Mouse (Mus musculus) kidney, adult 8-10 months (tissue): ENCODE measurements around the gene Atg16l1.

Experiments used
- DNase-seq, 2 experiments: peaks; one replicate each; pipeline ENCODE4 v3.0.0; 2022

Atg16l1 gene

GRCm38 (mm10) chr1:87755641-87756470, at the start of gene Atg16l1:
TSS of gene Atg16l1 (plus strand) at chr1:87755870.
- DNase-seq, result peak; percentile 94 to 95

DNA sequence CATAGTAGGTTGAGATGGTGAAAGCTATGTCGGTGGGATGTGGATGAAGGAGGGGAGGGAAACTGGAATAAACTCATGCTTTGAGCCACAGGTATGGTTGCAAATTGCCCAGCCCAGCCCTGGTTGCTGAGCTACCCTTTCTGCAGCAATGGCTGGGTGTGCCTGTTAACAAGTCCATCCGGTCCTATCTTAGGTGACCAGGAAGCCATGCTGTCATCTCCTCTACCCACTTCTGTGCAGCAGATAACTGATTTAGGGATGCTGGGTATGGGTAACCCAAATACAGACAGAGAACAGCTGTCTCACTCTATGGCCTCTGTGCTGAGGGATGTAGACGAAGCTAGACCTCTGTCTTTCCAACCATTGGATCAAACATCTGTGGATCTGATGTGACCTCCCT, 49.3 kb upstream of the Atg16l1 start:
- DNase-seq, result no peak

DNA sequence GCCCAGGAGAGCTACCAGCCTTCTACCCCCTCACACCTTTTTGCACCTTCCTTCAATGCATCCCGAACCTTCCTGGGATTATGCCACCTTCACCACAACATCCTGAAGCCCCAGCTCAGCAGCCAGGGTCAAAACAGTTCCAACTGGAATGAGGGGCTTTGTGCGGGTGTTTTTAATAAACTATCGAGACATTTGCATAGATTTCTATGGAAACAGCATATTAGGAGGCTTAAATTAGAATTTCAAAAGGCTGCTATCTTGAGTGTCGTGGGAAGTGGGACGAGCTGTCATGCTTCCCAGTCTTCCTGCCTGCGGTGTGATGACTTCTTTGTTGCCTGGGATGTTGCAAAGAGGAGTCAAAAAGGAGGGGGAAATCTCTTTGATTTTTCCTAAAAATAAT, 46.6 kb upstream of the Atg16l1 start:
- DNase-seq, result no peak

DNA sequence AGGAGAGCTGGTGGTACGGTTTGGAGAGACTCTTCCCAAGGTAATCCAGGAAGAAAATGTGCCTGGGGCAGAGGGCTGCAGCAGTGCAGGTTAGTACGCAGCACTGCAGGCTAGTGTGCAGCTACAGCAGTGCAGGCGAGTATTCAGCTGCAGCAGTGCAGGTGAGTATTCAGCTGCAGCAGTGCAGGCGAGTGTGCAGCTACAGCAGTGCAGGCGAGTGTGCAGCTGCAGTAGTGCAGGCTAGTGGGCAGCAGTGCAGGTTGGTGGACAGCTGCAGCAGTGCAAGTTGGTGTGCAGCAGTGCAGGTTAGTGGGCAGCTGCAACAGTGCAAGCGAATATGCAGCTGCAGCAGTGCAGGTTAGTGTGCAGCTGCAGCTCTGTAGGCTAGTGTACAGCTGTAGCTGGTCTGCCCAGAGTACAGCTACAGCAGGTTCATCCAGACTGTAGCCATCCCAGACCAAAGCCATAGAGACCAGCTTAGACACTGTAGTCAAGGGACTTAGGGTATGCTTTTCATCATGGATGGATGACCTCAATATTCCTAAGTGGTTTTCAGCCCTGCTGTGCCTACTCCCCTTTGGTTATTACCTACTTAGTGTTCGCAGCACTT, 45.9 kb upstream of the Atg16l1 start:
- DNase-seq, result no peak

GRCm38 (mm10) chr1:87711938-87712613, 43.6 kb upstream of the Atg16l1 start:
- DNase-seq, result no peak

DNA sequence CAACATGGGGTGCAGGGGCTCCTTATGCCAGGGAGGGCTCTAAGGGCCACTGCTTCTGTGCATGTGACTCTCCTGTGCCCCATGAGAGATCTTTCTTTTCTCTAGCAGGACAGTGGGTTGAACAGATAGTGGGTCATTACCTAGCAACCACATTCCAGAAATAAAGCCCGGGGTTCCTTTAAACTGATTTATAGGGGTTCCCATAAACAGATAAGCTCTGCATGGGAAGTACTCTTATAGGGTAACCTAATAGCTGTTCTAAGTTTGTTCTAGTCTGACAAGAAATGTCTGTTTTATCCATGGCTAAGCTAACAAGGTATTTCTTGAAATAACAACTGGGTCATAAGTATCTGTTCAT, 43.1 kb upstream of the Atg16l1 start:
- DNase-seq, result no peak

DNA sequence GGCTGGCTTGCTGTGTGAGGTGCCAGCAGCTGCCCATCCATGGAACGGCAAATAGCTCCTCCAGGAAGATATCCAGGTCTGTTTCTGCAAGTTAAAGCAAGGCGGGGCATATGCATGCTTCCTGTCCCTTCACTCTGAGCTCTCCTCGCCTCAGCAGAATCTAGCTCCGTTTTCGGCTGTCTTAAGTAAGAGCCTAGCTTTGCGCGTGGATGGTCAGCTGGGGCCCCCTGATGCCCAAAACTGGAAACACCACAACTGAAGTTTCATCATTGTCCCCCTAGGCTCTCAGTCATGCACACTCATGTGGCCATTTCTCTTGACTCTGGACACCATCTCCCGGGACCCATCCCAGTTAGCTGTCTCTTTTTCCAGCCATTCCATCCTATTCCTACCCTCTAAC, 34.3 kb upstream of the Atg16l1 start:
- DNase-seq, result peak in 1 of 2 experiments; percentile 20

DNA sequence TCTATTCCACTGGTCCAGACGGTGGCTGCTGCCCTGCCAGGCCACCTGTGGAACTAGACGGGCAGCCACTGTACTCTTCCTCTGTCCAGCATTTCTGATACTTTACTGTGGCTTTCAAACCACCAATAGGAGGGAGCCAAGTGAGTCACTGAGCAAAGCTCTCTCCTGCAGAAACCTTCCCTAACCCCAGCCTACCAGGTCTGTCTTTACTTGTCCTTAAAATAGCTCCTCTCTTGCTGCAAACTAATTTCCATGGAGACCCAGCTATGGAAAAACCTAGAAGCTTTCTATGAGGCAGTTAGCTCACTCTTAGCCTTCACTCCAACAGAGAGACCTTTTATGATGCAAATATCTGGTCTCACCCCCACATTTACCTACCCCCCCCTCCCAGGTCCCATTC, 33.6 kb upstream of the Atg16l1 start:
- DNase-seq, result no peak

DNA sequence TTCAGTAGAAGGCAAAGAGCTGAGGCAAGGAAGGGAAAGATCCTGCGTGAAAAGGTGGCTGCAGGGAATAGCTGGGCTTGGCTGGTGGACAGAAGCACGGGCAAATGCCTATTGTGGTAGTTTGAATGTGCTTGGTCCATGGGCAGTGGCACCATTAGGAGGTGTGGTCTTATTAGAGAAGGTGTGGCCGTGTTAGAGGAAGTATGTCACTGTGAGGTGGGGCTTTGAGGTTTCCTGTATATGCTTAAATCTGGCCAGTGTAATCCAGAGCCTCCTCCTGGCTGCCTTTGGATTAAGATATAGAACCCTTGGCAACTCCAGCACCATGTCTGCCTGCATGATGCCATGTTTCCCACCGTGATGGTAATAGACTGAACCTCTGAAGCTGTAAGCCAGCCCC, 32.3 kb upstream of the Atg16l1 start:
- no peak for DNase-seq

- DNase-seq, result no peak
Observed at GRCm38 (mm10) chr1:87729070-87729469, 26.6 kb upstream of the Atg16l1 start.

DNA sequence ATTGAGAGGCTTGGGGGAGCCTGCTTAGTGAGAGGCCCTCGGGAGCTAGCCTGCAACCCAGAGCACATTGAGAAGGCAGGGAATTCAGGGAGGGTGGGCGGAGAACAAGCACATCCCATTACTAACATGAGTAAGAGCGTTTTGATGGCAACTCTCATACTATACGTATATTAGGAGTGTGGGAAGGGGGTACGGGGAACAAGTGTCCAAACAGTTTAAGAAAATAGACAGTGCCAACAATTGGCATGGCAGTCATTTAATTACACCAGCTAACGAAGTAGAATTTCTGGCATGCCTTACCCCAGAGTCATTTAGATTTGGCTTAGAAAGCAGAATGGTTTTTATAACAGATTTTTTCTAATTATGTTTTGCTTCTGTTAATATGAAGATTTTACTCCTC, 25.8 kb upstream of the Atg16l1 start:
- DNase-seq, result no peak

DNA sequence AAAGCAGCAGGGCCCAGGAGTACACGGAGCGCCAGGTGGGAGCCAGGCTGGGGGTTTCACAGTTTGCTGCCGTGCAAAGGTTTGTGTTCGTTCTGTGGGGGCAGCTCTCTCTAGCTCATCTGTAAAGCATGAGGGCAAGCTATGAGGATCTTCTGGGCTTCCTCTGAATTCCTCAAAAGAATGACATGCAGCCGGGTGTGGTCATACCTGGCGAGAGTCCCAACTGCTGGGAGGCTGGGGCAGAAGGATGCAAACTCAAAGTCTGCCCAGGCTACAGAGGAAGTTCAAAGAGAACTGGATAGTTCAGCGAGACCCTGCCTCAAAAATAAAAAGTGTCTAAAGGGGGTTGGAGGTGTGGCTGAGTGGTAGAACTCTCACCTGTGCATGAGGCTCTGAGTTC, 25.4 kb upstream of the Atg16l1 start:
- DNase-seq, result no peak

DNA sequence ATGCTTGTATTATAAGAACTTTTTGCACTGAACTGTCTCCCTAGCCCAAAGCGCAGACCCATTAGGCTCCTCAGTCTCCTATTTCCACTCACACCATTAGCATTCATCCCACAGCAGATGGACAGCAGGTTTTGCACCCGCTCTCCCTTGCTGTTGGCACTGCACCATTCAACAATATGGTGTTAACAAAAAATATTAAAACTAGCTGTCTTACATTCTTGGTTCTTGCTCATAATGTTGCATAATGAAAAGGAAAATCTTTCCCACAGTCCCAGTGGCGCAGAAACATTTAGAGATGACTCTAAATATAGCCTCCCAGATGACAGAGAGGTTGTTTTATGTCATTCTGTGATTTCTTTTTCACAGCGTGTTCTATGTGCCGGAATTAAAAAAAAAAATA, 22.5 kb upstream of the Atg16l1 start:
- DNase-seq, result no peak

- no peak for DNase-seq
Observed at GRCm38 (mm10) chr1:87734153-87734552, 21.5 kb upstream of the Atg16l1 start.

GRCm38 (mm10) chr1:87740584-87741290, 14.9 kb upstream of the Atg16l1 start:
- no peak for DNase-seq

- no peak for DNase-seq
Observed at GRCm38 (mm10) chr1:87749360-87749973, 6.2 kb upstream of the Atg16l1 start.

DNA sequence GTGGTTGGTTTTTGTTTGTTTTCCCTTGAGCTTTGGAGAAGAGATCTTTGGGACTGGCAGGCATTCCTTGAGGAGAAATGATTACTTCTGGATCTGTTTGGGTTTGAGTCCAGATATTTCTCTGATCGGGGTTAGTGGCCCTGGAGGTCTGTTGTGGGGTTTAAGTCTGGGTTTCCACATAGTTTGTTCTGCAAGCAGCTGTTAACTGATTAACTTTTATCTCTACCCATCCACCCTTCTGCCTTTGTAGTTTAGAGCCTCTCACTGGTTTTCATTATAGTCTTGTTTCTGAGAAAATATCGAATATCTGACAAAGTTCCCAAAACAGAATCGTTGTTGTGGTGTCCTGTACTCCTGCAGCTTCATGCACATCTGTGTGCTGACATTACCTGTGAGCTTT, 8.2 kb downstream of the Atg16l1 start:
- no peak for DNase-seq

DNA sequence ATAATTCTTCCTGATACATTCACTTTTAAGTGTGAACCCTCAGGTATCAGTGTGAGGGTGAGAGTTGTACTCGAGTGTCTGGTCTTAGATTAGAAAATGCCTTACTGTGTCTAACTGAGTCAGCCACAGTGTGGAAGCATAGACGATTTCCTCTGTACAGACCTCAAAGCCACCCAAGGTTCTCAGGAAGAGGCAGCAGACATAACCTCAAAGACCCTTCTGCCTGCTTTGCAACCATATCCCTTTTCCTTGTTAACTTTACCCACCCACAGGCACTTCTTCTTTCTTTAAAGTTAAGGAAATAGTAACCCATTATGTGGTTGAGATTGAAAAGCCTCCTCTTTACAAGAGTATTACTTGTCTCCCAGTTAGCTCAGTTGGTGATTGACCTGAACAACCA, 10.1 kb downstream of the Atg16l1 start:
- no peak for DNase-seq

- DNase-seq, result no peak
Observed at GRCm38 (mm10) chr1:87766233-87766632, 10.6 kb downstream of the Atg16l1 start.

DNA sequence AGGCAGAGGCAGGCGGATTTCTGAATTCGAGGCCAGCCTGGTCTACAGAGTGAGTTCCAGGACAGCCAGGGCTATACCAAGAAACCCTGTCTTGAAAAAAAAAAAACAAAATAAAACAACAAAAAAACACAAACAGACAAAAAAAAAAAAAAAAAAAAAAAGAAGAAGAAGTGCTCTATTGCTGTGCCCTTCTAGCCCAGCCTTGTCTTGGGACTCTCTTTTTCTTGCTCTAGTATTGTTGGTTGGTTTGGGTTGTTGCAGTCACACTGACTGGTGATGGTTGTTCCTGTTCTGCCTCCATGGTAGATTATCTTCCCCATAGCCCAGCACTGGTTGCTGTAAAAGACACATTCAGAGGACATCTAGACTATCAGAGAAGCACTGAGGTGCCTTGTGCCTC, 13.6 kb downstream of the Atg16l1 start:
- DNase-seq, result no peak

DNA sequence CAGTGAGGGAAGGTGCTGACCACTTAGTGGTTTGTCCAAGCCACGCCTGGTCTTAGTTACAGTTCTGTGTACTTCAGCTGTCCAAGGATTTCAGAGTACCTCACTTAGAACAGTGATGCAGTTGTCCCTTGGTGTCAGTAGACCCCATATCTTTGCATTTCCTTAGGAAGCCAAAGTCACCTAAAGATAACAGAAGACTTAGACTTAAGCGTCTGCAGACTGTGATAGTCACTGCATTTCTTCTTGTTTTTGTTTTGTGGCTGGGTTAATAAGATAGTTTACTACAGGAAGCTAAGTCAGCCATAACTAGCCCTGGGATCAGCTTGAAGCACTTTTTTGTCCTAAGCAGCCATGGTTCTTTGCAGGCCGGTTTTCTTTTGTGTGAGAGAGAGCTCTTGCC, 14.8 kb downstream of the Atg16l1 start:
- DNase-seq, result no peak

DNA sequence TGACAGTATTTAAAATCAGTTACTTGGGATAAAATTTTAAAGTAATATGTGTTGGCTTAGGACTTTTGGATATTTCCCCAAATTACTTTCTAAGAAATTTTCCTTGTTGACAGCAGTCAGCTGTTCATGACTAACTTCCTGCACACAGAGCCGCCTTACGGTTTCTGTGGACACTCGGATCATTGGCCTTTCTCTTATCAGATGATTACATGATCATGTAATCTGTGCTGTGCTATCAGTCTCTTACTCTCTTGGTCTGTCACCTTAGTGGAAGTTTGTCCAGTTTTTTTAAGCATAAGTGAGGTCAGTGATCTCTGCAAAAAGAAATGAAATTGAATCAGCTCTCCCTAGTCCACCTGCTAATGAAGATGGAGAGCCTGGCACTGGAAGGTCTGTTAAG, 16.1 kb downstream of the Atg16l1 start:
- DNase-seq, result no peak

- DNase-seq, result no peak
Observed at GRCm38 (mm10) chr1:87773336-87773735, 17.7 kb downstream of the Atg16l1 start.
